Mouse (Mus musculus) megakaryocyte, embryonic 14.5 days (primary cell): ENCODE data around the gene Pitpnb.

ENCODE experiments used
- FLI1 ChIP-seq: IDR thresholded peaks from 2 replicates; pipeline ENCODE4 v1.6.1; 2012; ENCODE audit warnings: low read length, inconsistent platforms, mixed read lengths
- GATA1 ChIP-seq: IDR thresholded peaks from 3 replicates; pipeline ENCODE4 v1.6.1; 2012; ENCODE audit warnings: mixed read lengths, low read length, inconsistent platforms, borderline replicate concordance

DNA sequence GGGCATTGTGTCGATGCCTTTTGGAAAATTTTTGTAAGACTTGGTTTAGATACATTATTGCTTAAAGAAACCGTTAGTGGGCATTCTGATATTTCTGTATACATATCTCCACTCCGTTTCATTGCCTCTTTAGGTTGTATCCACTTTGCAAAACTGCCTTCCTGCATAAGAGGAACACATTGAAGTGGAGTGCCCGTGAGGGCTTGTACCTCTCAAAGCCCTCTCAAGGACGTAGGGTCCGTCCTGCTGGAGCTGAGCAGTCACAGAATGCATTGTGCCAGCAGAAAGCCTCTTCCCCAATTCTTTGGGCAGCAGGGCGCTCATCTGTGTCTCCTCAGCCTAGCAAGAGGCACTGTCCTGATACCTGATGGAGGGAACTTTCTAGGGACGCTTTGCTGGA, 30.5 kb downstream of the Pitpnb start:
- TF ChIP-seq GATA1 (no peak), FLI1 (no peak)
